Mouse (Mus musculus) midbrain, embryonic 15.5 days (tissue): ENCODE measurements around the gene Slc9a9. TPM values are rescaled to one million over a fixed set of nuclear protein-coding genes. Genes with fewer than 3 reads are reported as not detected.

ENCODE experiments used
- ATAC-seq: fragments of 200-750 bp; cut with Nextera tagmentation; replicated peaks from 2 replicates; pipeline ENCODE4 v1.8.0; 2017; ENCODE audit warnings: moderate TSS enrichment
- H3K27ac ChIP-seq: fragments of 300-500 bp; sonication (generic); 2 replicates; pipeline ENCODE4 v1.5.1; 2015; ENCODE audit warnings: mild to moderate bottlenecking, inconsistent platforms
- H3K27me3 ChIP-seq: fragments of 300-500 bp; sonication (generic); replicated peaks from 2 replicates; pipeline ENCODE4 v1.6.1; 2015; ENCODE audit warnings: inconsistent platforms
- H3K36me3 ChIP-seq: fragments of 300-500 bp; sonication (generic); replicated peaks from 2 replicates; pipeline ENCODE4 v1.6.1; 2015; ENCODE audit warnings: inconsistent platforms
- H3K4me1 ChIP-seq: fragments of 300-500 bp; sonication (generic); 2 replicates; pipeline ENCODE4 v1.6.1; 2015; ENCODE audit warnings: inconsistent platforms
- H3K4me2 ChIP-seq: fragments of 300-500 bp; sonication (generic); 2 replicates; pipeline ENCODE4 v1.6.1; 2015; ENCODE audit warnings: inconsistent platforms, mild to moderate bottlenecking, moderate library complexity
- H3K4me3 ChIP-seq: fragments of 300-500 bp; sonication (generic); 2 replicates; pipeline ENCODE4 v1.5.1; 2015; ENCODE audit warnings: mild to moderate bottlenecking, inconsistent platforms
- H3K9ac ChIP-seq: fragments of 300-500 bp; sonication (generic); 2 replicates; pipeline ENCODE4 v1.6.1; 2015; ENCODE audit warnings: mild to moderate bottlenecking, inconsistent platforms
- H3K9me3 ChIP-seq: fragments of 300-500 bp; sonication (generic); 2 replicates; pipeline ENCODE4 v1.6.1; 2016; ENCODE audit warnings: inconsistent platforms
- WGBS: fragments of 180-500 bp; shearing (Covaris S2); methylation state at CpG from one replicate; pipeline ENCODE4 v1.1.7; 2015; ENCODE audit warnings: mixed read lengths; 5-methylcytosine and 5-hydroxymethylcytosine counted together
- polyA plus RNA-seq: library from polyadenylated mRNA; unstranded; fragments of >200 nt; fragmentation: Nextera tagmentation; extraction: Ambion mirVana; gene quantifications from 2 replicates; pipeline ENCODE4 v1.2.1, GENCODE M21; 2015

Slc9a9 gene
- polyA plus RNA-seq, 1 experiment from 2014 or later: 7.3 TPM

- Histone ChIP-seq H3K27me3 (no peaks in the 10 kb centered on the region), H3K9me3 (no peaks in the 10 kb centered on the region), H3K4me2 (no peak overlapping the region), H3K36me3 (no peaks in the 10 kb centered on the region), H3K27ac (no peak overlapping the region), H3K4me1 (no peaks in the 10 kb centered on the region), H3K4me3 (no peak overlapping the region), H3K9ac (no peak overlapping the region)
- no peak for ATAC-seq
- 32% methylated on average over 3 of the region's 3 CpGs for WGBS
These were observed 364.6 kb downstream of the Slc9a9 start for GRCm38 (mm10) chr9:95034140-95034970.

GRCm38 (mm10) chr9:95036209-95036608 lies 366.5 kb downstream of the Slc9a9 start:
- H3K27ac ChIP-seq: no peak overlapping the region
- no peak overlapping the region for H3K9ac ChIP-seq
- H3K9me3 ChIP-seq: no peaks in the 10 kb centered on the region

GRCm38 (mm10) chr9:95042420-95042819 lies 372.7 kb downstream of the Slc9a9 start:
- WGBS: 55% methylated on average over 1 of the region's 1 CpGs
- Histone ChIP-seq H3K9me3 (no peaks in the 10 kb centered on the region), H3K36me3 (no peaks in the 10 kb centered on the region), H3K4me2 (no peak overlapping the region), H3K27me3 (no peaks in the 10 kb centered on the region), H3K9ac (no peak overlapping the region), H3K4me1 (no peaks in the 10 kb centered on the region), H3K27ac (no peak overlapping the region), H3K4me3 (no peak overlapping the region)
- no peak for ATAC-seq

More at GRCm38 (mm10) chr9:95036209-95036608, 366.5 kb downstream of the Slc9a9 start:
- ATAC-seq: no peak
- Histone ChIP-seq H3K4me1 (no peaks in the 10 kb centered on the region), H3K36me3 (no peaks in the 10 kb centered on the region), H3K4me2 (no peak overlapping the region), H3K27me3 (no peaks in the 10 kb centered on the region), H3K4me3 (no peak overlapping the region)

- Histone ChIP-seq H3K27ac (no peak overlapping the region), H3K4me1 (no peaks in the 10 kb centered on the region)
- WGBS: 82% methylated on average over 9 of the region's 9 CpGs
These were observed 382.5 kb downstream of the Slc9a9 start for GRCm38 (mm10) chr9:95052160-95052559.

GRCm38 (mm10) chr9:95053183-95053582 lies 383.5 kb downstream of the Slc9a9 start:
- ATAC-seq: no peak
- Histone ChIP-seq H3K4me1 (no peaks in the 10 kb centered on the region), H3K9me3 (no peaks in the 10 kb centered on the region), H3K27me3 (no peaks in the 10 kb centered on the region), H3K9ac (no peak overlapping the region), H3K4me3 (no peak overlapping the region), H3K27ac (no peak overlapping the region), H3K36me3 (no peaks in the 10 kb centered on the region), H3K4me2 (no peak overlapping the region)
- 78% methylated on average over 5 of the region's 5 CpGs for WGBS

More at GRCm38 (mm10) chr9:95052160-95052559, 382.5 kb downstream of the Slc9a9 start:
- ATAC-seq: no peak
- Histone ChIP-seq H3K9ac (no peak overlapping the region), H3K4me3 (no peak overlapping the region), H3K9me3 (no peaks in the 10 kb centered on the region), H3K27me3 (no peaks in the 10 kb centered on the region), H3K36me3 (no peaks in the 10 kb centered on the region), H3K4me2 (no peak overlapping the region)

GRCm38 (mm10) chr9:95055843-95056242 lies 386.1 kb downstream of the Slc9a9 start:
- Histone ChIP-seq H3K27me3 (no peaks in the 10 kb centered on the region), H3K9ac (no peak overlapping the region), H3K4me3 (no peak overlapping the region), H3K4me2 (no peak overlapping the region), H3K9me3 (no peaks in the 10 kb centered on the region), H3K36me3 (no peaks in the 10 kb centered on the region), H3K27ac (no peak overlapping the region), H3K4me1 (no peaks in the 10 kb centered on the region)
- no peak for ATAC-seq
- WGBS: 83% methylated on average over 4 of the region's 4 CpGs

- Histone ChIP-seq H3K27me3 (no peaks in the 10 kb centered on the region), H3K4me3 (no peak overlapping the region), H3K9me3 (no peaks in the 10 kb centered on the region), H3K4me2 (no peak overlapping the region), H3K9ac (no peak overlapping the region), H3K36me3 (no peaks in the 10 kb centered on the region), H3K27ac (no peak overlapping the region), H3K4me1 (no peaks in the 10 kb centered on the region)
- ATAC-seq: no peak
- 97% methylated on average over 4 of the region's 4 CpGs for WGBS
These were observed 391.0 kb downstream of the Slc9a9 start for GRCm38 (mm10) chr9:95060702-95061101.

GRCm38 (mm10) chr9:95067037-95067436 lies 397.3 kb downstream of the Slc9a9 start:
- H3K4me2 ChIP-seq: no peak overlapping the region
- H3K4me3 ChIP-seq: no peak overlapping the region
- no peak overlapping the region for H3K9ac ChIP-seq
- no peaks in the 10 kb centered on the region for H3K27me3 ChIP-seq
- no peak overlapping the region for H3K27ac ChIP-seq
- H3K4me1 ChIP-seq: no peaks in the 10 kb centered on the region
- no peaks in the 10 kb centered on the region for H3K36me3 ChIP-seq
- 56% methylated on average over 3 of the region's 3 CpGs for whole genome bisulfite sequencing
- ATAC-seq: no peak
- H3K9me3 ChIP-seq: no peaks in the 10 kb centered on the region

GRCm38 (mm10) chr9:95068466-95068865 lies 398.8 kb downstream of the Slc9a9 start:
- no peak overlapping the region for H3K27ac ChIP-seq
- H3K9ac ChIP-seq: no peak overlapping the region
- no peaks in the 10 kb centered on the region for H3K9me3 ChIP-seq
- H3K27me3 ChIP-seq: no peaks in the 10 kb centered on the region
- H3K4me1 ChIP-seq: 0 out of 2 replicates have a peak, but pooled peaks cover under 1% of the 10 kb centered on the region
- H3K36me3 ChIP-seq: no peaks in the 10 kb centered on the region
- no peak overlapping the region for H3K4me2 ChIP-seq
- 98% methylated on average over 2 of the region's 2 CpGs for WGBS
- no peak for ATAC-seq
- H3K4me3 ChIP-seq: no peak overlapping the region

GRCm38 (mm10) chr9:95070832-95071519 lies 401.3 kb downstream of the Slc9a9 start:
- H3K36me3 ChIP-seq: no peaks in the 10 kb centered on the region
- no peak overlapping the region for H3K27ac ChIP-seq
- no peaks in the 10 kb centered on the region for H3K9me3 ChIP-seq
- no peak overlapping the region for H3K4me3 ChIP-seq
- no peak for ATAC-seq
- no peak overlapping the region for H3K4me2 ChIP-seq
- no peaks in the 10 kb centered on the region for H3K27me3 ChIP-seq
- WGBS: 62% methylated on average over 13 of the region's 13 CpGs
- peaks cover 11% of the 10 kb centered on the region for H3K4me1 ChIP-seq
- H3K9ac ChIP-seq: no peak overlapping the region

GRCm38 (mm10) chr9:95072450-95072955 lies 402.8 kb downstream of the Slc9a9 start:
- H3K9me3 ChIP-seq: no peaks in the 10 kb centered on the region
- WGBS: 79% methylated on average over 14 of the region's 14 CpGs
- no peak overlapping the region for H3K9ac ChIP-seq
- no peak overlapping the region for H3K27ac ChIP-seq
- peaks cover 13% of the 10 kb centered on the region for H3K4me1 ChIP-seq
- H3K4me2 ChIP-seq: no peak overlapping the region
- no peak overlapping the region for H3K4me3 ChIP-seq
- no peaks in the 10 kb centered on the region for H3K27me3 ChIP-seq
- H3K36me3 ChIP-seq: no peaks in the 10 kb centered on the region
- no peak for ATAC-seq

- no peak overlapping the region for H3K4me3 ChIP-seq
- ATAC-seq: no peak
- H3K9me3 ChIP-seq: no peaks in the 10 kb centered on the region
- H3K27ac ChIP-seq: no peak overlapping the region
- 17% methylated on average over 8 of the region's 8 CpGs for WGBS
- peaks cover 13% of the 10 kb centered on the region for H3K4me1 ChIP-seq
- no peak overlapping the region for H3K4me2 ChIP-seq
- H3K36me3 ChIP-seq: no peaks in the 10 kb centered on the region
- no peak overlapping the region for H3K9ac ChIP-seq
- H3K27me3 ChIP-seq: no peaks in the 10 kb centered on the region
These were observed 404.0 kb downstream of the Slc9a9 start for GRCm38 (mm10) chr9:95073691-95074090.
